Mouse (Mus musculus) regulatory T cell (primary cell): ENCODE results near the gene Setd2.

Experiments used
- in situ Hi-C: fragments of 300-600 bp; cut with MboI, MseI; formaldehyde crosslinking; loops from one replicate; pipeline ENCODE4 v1.15.1; 2025; ENCODE audit warnings: high pct_unique_total_duplicates

Setd2 gene

DNA sequence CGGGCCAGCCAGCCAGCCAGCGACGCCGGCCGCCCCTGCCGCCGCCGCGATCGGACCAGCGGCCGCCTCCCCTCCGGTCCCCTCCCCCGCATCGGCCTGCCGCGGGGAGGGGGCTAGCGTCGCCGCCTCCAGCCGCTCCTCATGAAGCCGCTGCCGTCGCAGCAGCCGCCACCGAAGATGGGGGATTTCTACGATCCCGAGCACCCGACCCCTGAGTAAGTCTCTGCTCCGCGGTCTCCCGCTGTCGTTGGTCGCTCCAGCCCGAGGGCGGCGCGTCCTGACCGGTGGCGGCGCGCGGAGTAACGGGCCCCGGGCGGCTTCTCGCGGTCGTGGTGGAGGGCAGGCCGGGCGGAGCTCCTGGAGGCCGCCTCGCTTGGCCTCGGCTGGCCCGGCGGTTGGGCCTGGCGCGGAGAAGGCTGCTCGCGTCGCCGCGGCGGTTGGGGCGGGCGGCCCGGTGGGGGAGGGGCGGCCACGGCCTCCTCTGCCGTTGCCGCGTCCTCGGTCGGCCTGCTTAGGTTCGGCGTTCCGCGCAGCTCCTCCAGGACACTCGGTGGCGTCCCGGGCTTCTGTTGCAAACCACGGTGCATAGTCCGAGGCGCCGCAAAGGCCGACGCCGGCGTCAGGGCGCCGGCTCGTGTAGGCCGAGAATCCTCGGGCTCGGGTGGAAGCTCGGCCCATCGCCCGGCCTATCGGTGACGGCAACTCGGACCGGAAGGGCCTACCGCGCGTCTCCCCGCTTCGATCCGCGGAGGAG lies at the start of gene Setd2:
Gene Setd2 (plus strand): TSS at position 60 of the 754 bp plus-strand sequence.
- in situ Hi-C loops = no loop called here

DNA sequence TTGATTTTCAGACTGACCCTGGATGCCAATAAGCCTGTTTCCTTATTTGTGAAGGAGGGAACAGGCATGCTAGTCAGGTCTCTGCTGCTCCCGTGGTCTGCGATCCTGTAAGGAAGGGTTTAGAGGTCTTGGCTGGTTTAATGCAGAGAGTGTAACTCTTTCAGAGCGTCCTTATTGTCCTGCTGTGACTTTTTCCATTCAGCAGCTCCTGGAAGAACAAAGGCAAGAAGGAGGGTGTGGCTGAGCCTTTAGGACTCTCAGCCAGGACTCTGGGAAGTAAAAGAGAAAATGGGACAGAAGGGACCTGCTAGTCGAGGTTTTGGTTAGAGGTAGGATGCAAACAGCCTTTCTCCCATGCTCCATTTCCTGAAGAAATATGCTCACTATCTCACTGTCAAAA lies 43.6 kb upstream of the Setd2 start:
- in situ Hi-C loops = no loop called here

DNA sequence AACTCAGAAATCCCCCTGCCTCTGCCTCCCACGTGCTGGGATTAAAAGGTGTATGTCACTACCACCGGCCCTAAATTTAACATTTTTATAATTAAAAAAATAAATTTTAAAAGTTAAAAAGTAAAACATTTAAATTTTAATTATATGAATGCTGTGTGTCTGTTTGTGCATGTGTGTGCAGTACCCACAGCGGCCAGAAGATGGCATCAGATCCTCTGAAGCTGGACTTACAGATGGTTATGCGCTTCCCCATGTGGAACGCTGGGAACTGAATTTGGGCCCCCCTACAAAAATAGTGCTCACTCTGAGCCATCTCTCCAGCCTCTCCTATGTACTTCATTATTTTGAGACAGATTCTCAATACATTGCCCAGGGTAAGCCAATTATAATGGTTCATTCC lies 41.5 kb upstream of the Setd2 start:
- in situ Hi-C loops = no loop called here

DNA sequence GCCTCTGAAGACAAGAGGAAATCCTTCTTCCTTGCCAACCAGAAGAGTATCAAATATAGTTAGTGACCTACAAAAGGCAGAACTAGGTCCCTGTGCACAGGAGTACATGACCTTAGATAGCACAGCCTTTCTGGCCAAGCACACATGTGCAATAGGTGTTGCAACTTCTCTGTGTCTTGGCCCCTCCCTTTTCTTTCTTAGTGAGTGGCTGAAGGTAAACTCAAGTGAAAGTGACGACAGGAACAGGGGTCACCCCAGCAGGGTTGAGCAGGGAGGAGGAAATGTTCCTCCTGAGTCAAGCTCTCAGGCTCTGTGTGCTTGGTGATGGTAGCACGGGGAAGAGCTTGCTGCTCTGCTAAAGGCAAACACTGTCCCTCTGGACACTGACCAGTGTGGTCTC lies 6.7 kb upstream of the Setd2 start:
- in situ Hi-C loops = no loop called here

DNA sequence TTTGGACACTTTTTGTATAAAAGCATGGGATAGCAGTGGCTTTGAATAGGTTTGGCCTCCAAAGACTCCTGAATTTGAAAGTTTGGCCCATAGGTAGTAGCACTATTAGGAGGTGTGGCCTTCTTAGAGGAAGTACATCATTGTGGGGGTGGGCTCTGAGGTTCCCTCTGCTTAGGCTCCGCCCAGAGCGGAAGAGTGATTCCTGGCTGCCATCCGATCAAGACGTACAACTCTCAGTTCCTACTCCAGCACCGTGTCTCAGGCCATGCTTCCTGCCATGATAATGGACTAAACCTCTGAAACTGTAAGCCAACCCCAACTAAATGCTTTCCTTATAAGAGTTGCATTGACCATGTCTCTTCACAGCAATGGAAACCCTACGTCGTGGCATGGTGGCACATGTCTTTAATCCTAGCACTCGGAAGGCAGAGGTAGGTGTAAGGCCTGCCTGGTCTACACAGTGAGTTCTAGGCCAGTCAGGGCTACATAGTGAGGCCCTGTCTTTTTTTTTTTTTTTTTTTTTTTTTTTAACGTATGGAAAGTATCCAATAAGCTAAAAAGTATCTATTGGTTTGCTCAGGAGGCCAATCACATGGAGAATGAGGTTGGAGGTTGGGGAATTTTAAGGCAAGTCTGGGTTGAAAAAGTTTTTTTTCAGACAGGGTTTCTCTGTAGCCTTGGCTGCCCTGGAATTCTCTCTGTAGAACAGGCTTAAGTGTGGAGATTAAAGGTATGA lies 3.2 kb upstream of the Setd2 start:
- in situ Hi-C loops = no loop called here

DNA sequence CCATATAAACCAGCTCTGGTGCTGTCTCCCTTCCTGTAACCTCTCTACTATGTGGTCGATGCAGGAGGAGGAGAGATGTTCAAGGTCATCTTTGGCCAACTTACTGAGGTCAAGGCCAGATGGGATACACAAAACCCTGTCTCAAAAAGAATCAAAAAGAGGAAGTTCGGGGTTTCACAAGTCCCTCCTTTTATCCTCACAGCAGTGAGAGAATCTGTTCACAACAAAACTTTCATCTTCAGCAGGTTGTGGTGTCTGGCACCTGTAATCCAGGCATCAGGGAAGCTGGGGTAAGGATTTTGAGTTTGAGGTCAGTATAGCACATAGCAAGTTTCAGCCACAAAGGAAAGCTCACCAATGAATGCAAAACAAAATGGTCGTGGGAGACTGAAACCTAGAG lies 1.7 kb upstream of the Setd2 start:
- in situ Hi-C loops = no loop called here

DNA sequence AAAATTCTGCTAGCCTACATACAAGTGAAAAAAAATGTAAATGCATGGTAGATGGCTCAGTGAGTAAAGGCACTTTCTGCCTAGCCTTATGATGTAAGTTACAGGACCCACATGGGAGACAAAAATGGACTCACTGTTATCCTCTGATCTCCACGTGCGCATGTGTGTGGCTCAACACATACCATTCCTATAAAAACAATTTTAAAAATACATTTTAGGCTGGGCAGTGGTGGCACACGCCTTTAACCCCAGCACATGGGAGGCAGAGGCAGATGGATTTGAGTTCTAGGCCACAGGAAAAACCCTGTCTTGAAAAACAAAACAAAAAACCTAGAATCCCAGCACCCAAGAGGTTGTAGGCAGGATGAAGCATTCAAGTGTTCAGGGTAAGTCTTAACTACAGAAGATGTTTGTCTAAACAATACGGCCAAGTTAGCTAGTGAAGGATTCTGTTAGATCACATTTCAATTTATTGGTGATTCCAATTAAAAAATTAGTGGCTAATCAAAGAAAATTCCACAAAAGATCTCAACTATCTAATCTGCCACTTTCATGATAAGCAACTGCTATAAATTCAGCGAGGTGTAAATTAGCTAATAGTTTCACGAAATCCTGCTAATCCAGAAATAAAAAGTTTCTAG lies 1.1 kb upstream of the Setd2 start:
- in situ Hi-C loops = no loop called here

DNA sequence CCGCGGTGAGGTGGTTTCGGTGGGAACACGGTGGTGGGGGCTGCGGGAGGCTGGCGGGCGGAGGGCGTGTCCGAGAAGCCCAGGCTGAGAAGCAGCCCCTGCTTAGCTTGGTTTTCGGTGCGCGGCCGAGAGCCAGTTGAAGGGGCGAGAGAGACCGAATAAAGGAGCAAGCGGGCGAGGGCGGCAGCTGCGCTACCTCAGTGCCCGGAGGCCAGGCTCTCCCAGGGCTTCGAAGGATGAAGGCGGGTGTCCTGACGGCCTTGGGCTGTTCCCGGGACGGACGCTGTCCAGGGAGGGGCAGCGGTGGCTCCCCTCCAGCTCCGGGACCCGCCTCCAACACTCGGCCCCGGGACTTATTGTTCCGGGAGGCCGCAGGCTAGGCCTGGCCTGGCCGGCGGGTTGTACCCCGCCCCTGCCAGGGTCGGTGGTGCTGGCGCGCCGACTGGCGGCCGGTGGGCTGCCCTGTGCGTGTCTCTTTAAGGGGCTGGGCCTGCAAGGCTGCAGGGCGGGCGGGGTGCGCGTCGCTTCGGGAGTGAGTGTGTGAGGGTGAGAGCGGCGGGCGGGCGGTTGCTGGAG lies 395 bp upstream of the Setd2 start:
- in situ Hi-C loops = no loop called here

DNA sequence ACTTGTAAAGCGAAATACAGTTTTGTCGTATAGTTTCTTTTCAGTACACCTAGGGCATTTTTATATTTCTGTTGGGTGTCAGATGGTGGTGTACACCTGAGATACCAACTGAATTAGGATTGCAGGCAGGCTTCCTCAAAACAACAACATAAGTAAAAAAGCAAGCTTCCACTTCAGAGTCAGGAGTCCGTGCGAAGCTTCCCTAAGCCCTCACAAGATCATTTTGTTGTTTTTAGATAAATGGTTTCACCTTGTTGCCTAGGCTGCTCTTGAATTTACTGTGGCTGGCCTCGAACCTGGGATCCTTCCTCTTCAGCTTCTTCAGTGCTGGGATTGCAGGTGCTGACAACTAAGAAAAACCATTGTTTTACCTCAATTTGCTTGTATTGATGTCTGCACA lies 1.2 kb downstream of the Setd2 start:
- in situ Hi-C loops = no loop called here

DNA sequence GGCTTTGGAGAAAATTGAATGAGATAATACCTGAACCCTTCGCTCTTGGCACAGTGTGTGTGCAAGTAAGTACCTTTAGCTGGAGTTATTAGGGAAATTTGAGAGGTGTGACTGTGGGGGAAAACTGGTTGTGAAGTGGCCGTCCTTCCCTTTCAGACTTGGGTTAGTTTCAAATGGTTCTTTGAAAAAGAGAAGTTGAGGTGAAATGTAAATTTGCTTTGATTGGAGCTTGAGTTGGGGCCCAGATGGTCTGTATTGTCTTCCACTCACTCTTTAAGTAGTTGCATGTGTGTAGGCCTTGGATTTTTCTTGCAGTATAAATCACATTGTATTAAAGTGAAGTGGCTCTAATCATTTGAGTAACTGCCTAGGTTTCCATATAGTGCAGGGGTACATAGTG lies 2.7 kb downstream of the Setd2 start:
- in situ Hi-C loops = no loop called here

DNA sequence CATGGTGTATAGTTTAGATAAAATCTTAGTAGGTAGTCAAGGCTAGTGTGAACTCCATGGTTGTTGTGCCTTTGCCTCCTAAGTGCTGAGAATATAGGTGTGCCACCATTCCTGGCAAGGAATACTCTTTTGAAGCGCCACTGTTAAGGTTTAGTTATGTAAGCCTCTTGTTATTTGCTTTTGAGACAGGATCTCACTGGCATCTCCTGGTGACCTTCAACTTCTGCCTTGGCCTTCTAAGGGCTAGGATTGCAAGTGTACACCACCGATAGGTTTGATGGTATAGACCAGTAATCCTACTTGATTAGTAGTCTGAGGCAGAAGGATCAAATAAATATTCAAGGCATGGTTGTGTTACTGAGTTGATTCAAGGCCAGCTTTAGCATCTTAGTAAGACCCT lies 4.2 kb downstream of the Setd2 start:
- in situ Hi-C loops = no loop called here

DNA sequence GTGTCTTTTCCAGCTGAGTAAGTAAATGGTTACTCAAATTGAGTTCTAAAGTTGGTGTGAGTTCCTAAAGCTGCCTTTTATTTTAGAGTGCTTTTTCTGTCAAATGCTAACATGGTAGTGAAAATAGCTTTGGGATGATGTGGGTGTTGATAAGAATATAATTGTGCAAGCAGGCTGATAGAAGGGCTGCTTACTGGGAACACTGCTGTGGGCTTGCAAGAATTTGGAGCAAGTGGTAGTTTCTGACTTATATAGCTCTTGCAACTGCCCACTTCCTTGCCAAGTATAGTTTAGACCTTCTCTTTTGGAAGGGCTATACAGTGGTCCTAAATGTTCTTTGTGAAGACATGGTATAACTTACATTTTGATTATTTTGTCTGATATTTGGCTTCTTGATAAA lies 6.1 kb downstream of the Setd2 start:
- in situ Hi-C loops = no loop called here

DNA sequence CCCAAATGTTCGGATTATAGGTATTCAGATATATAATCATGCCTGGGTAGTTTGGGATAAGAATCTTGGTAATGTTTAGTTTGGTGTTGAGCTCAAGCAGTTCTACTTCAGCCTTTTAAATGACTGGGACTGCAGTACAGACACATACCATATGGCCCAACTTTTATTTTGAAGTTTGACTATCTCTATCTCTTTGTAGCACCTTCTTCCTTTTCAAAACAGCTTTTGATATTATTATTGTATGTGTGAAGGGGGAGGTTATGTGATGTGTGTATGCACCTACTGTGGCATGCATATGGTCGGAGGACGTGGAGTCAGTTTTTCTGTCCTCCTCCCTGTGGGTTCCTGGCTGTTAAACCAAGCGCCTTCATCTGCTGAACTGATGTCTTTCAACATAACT lies 9.6 kb downstream of the Setd2 start:
- in situ Hi-C loops = no loop called here

DNA sequence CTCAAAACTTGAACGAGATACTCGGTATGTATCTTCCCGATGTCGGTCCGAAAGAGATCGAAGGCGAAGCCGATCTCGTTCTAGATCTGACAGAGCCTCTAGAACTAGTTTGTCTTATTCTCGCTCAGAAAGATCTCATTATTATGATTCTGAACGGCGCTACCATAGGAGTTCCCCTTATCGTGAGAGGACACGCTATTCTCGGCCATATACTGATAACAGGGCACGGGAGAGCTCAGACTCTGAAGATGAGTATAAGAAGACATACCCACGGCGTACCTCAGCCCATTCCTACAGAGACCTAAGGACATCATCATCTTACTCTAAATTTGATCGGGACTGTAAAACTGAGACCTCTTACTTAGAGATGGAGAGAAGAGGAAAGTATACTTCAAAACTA lies 15.9 kb downstream of the Setd2 start:
- in situ Hi-C loops = no loop called here

DNA sequence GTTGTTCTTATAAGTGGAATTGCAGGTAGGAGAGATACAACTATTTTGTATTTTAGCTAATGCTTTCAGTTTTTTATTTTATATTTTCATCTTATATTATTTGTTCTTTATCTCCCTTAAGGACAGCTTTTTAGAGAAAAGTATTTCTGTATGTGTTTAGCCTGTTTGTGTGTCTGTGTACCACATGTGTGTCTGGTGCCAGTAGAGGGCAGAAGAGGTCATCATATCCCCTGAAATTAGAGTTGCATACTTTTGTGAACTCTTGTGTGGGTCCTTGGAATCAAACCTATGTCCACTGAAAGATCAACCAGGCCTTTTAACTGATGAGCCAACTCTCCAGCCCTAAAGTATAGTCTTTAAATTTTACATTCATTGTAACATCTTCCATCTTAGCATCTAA lies 35.9 kb downstream of the Setd2 start:
- in situ Hi-C loops = loop anchor here (25.0 kb wide), 1 partner anchor 381 kb away; no protein-coding TSS in a partner anchor

DNA sequence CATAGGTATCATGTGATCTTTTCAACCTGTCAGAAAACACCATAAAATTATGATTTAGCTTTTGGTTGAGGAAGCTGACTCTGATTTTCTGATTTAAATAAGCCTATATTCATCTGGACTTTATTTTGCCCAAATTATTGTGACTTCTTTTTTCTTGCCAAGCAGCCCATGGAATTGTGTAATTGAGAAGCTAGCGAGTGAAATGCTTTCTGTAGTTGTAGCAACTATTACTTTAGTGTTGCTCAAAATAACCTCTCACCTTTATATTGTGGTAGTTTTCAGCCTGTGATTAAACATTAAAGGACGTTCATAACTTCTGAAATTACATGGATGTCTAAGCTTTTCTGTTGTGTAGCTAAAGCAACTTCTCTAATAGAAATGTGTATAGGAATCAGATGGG lies 49.8 kb downstream of the Setd2 start:
- in situ Hi-C loops = no loop called here

DNA sequence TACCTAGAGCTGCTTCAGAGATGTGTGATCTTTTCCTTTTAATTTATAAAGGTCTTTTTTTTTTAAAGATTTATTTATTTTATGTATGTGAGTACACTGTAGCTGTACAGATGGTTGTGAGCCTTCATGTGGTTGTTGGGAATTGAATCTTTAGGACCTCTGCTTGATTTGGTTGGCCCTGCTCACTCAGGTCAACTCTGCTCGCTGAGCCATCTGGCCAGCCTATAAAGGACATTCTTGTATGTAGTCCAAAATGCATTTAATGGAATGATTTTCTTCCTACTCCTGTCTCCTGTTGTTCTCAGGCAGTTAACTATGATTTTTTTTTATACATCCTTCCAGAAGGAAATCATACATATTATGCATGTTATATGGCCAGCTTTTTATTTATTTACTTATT lies 51.1 kb downstream of the Setd2 start:
- in situ Hi-C loops = no loop called here

DNA sequence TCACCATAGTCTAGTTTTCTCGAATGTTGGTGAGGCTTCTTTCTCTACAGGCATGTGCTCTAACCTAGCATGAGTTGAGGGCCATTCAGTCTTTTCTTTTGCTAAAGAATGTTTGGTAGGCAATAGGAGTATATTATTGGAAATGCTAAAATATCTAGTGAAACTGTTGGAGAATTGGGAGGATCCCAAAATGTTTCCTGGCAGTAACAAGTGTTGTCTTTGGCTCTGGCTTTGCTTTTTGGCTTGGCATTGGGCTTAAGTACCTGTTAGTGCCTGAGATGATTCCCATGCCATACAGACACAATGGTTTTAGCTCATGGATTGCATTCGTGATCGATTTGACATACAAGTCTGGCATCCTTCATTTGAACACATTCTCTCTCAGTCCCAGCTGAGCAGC lies 79.1 kb downstream of the Setd2 start:
- in situ Hi-C loops = no loop called here

DNA sequence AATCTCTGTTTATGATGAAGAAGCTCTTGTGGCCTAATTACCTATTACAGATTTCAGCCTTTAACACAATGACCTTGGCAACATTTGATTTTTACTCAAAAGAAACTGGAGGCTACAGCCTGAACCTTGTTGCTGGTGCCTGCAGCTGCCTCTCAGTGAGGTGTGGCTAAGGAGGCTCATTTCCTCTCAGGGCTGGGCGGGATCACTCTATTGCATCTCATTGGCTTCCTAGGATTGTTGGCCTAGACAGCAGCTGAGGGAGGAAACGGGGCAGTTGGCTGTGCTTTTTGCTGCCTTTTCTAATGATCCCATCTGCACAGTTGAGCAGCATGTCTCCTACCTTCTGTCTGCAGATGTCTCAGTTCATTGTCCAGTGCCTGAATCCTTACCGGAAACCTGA lies 84.7 kb downstream of the Setd2 start:
- in situ Hi-C loops = no loop called here

DNA sequence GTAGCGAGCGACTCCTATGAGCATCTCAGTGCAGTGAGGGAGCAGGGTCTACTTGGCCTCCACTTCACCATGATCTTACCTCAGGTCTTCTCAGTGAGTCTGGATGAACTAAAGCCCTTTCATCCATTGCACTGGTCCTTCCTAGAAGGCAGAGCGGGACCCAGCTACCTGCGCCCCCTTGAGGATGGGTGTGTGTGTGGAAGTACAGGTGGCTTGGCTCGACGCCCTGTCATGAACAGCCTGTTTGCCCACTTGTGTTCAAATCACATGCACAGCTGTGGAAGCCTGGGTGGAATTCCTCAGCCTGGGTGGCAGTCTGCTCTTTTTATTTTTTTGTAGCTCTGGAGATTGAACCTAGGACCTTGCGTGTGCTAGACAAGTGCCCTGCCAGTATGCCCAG lies 87.8 kb downstream of the Setd2 start:
- in situ Hi-C loops = no loop called here

DNA sequence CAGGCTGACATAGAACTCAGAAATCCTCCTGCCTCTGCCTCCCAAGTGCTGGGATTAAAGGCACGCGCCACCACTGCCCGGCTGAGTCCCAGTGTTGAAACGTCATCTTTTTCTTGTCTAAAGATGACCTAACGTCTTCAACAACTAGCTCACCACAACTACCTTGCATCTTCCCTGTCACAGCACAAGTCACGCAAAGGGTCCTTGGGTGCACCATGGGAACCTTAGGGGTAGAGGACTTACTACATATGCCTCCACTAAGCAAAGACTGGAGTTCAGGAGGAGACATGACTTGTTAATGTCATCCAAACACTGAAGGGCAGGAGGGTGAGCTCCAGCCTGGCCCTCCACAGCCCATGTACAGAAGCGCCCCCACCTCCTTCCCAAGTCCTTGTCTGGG lies 88.3 kb downstream of the Setd2 start:
- in situ Hi-C loops = no loop called here

DNA sequence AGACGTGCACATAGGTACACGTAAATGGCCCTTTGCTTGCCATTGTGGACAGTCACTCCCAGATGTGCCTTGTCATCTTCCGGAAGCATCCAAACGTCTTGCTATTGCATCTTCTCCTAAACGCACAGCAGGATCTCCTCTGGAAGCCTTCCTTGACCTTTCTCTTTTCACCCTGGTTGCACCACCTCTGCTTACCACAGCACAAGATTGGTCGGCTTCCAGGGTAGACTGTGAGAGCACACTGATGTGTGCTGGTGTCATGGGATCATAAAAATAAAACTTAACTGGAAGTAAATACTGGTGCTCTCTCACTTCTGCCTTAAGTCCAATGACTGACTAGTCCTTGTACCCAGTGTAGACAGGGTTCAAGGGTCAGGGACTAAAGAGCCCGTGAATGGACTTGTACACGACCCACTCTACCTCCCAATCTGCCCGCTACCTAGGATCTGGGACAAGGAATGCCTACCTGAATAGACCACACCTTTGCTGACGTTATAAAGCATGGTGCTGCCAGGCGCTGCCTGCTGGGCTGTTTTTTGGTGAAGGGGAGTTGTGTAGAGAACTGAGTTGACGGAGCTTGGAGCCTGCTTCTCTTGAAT lies 90.3 kb downstream of the Setd2 start:
- in situ Hi-C loops = no loop called here
